Mouse (Mus musculus) embryonic facial prominence, embryonic 13.5 days (tissue): ENCODE measurements around the gene Wfdc15b. TPM values are rescaled to one million over a fixed set of nuclear protein-coding genes. Genes with fewer than 3 reads are reported as not detected.
"Not testable (repeated sequence)": the region's sequence is repeated elsewhere in the genome, so short reads cannot be mapped to it uniquely, and the experiment has no call there.

Source experiments
- ATAC-seq: fragments of 200-750 bp; cut with Nextera tagmentation; 2 replicates; pipeline ENCODE4 v1.8.0; 2017; ENCODE audit warnings: low read depth; ENCODE audit not compliant: insufficient number of reproducible peaks, insufficient read depth, low FRiP score, low TSS enrichment
- H3K27ac ChIP-seq: fragments of 300-500 bp; sonication (generic); 2 replicates; pipeline ENCODE4 v1.5.1; 2015; ENCODE audit warnings: moderate library complexity, mild to moderate bottlenecking, inconsistent platforms
- H3K27me3 ChIP-seq: fragments of 300-500 bp; sonication (generic); 2 replicates; pipeline ENCODE4 v1.6.1; 2015; ENCODE audit warnings: mild to moderate bottlenecking, inconsistent platforms
- H3K36me3 ChIP-seq: fragments of 300-500 bp; sonication (generic); 2 replicates; pipeline ENCODE4 v1.6.1; 2015; ENCODE audit warnings: mild to moderate bottlenecking, inconsistent platforms
- H3K4me1 ChIP-seq: fragments of 300-500 bp; sonication (generic); 2 replicates; pipeline ENCODE4 v1.6.1; 2015; ENCODE audit warnings: inconsistent platforms
- H3K4me2 ChIP-seq: fragments of 300-500 bp; sonication (generic); 2 replicates; pipeline ENCODE4 v1.6.1; 2015; ENCODE audit warnings: moderate library complexity, mild to moderate bottlenecking, inconsistent platforms
- H3K4me3 ChIP-seq: fragments of 300-500 bp; sonication (generic); 2 replicates; pipeline ENCODE4 v1.5.1; 2015; ENCODE audit warnings: mild to moderate bottlenecking, inconsistent platforms
- H3K9ac ChIP-seq: fragments of 300-500 bp; sonication (generic); 2 replicates; pipeline ENCODE4 v1.6.1; 2015; ENCODE audit warnings: mild to moderate bottlenecking, inconsistent platforms
- H3K9me3 ChIP-seq: fragments of 300-500 bp; sonication (generic); 2 replicates; pipeline ENCODE4 v1.6.1; 2016; ENCODE audit warnings: inconsistent platforms
- WGBS: fragments of 180-500 bp; shearing (Covaris S2); methylation state at CpG from one replicate; pipeline ENCODE4 v1.1.7; 2015; ENCODE audit warnings: mixed read lengths; 5-methylcytosine and 5-hydroxymethylcytosine counted together
- polyA plus RNA-seq: library from polyadenylated mRNA; unstranded; fragments of >200 nt; fragmentation: Nextera tagmentation; extraction: Ambion mirVana; gene quantifications from 2 replicates; pipeline ENCODE4 v1.2.1, GENCODE M21; 2015

The Wfdc15b gene
- polyA plus RNA-seq, result not detected in 2 replicates

- Histone ChIP-seq H3K27me3 (no peaks in the 10 kb centered on the region), H3K27ac (no peak within 1 kb of the TSS), H3K36me3 (no peaks in the 10 kb centered on the region), H3K4me2 (no peak within 1 kb of the TSS), H3K4me3 (no peak within 1 kb of the TSS), H3K9me3 (no peaks in the 10 kb centered on the region), H3K9ac (no peak within 1 kb of the TSS), H3K4me1 (no peaks in the 10 kb centered on the region)
- 76% methylated on average over 11 of the region's 11 CpGs for WGBS
- no peak for ATAC-seq
Measured at GRCm38 (mm10) chr2:164221522-164221921, at the start of gene Wfdc15b. Gene Wfdc15b, minus strand, starts transcription at chr2:164221660.

- H3K4me1 ChIP-seq, H3K27me3 ChIP-seq, ATAC-seq, H3K9me3 ChIP-seq, H3K4me2 ChIP-seq, H3K9ac ChIP-seq, H3K36me3 ChIP-seq, H3K4me3 ChIP-seq, H3K27ac ChIP-seq: not testable (repeated sequence)
- WGBS, result 80% methylated on average over 1 of the region's 1 CpGs
Measured at GRCm38 (mm10) chr2:164256540-164256939, 35.1 kb upstream of the Wfdc15b start, which contains the start of gene Svs3b. Gene Svs3b, minus strand, starts transcription at chr2:164256640.

GRCm38 (mm10) chr2:164238366-164238765 lies 16.9 kb upstream of the Wfdc15b start, which contains the start of gene Svs2:
Gene Svs2, minus strand, starts transcription at chr2:164238466.
- Histone ChIP-seq H3K4me1 (no peaks in the 10 kb centered on the region), H3K36me3 (no peaks in the 10 kb centered on the region), H3K4me2 (no peak within 1 kb of the TSS), H3K9ac (no peak within 1 kb of the TSS), H3K4me3 (no peak within 1 kb of the TSS), H3K27me3 (no peaks in the 10 kb centered on the region), H3K9me3 (no peaks in the 10 kb centered on the region), H3K27ac (no peak within 1 kb of the TSS)
- ATAC-seq, result no peak
- WGBS, result 81% methylated on average over 3 of the region's 3 CpGs

GRCm38 (mm10) chr2:164232671-164233070 lies 11.2 kb upstream of the Wfdc15b start:
- Histone ChIP-seq H3K4me2 (no peak overlapping the region), H3K9me3 (no peaks in the 10 kb centered on the region), H3K36me3 (no peaks in the 10 kb centered on the region), H3K4me1 (no peaks in the 10 kb centered on the region), H3K9ac (no peak overlapping the region), H3K4me3 (no peak overlapping the region), H3K27me3 (no peaks in the 10 kb centered on the region), H3K27ac (no peak overlapping the region)
- no peak for ATAC-seq
- WGBS, result 91% methylated on average over 8 of the region's 8 CpGs

GRCm38 (mm10) chr2:164228361-164229070 lies 7.1 kb upstream of the Wfdc15b start:
- ATAC-seq, result no peak
- 86% methylated on average over 8 of the region's 8 CpGs for WGBS
- H3K4me3 ChIP-seq, result no peak overlapping the region

GRCm38 (mm10) chr2:164219295-164219694 lies 2.2 kb downstream of the Wfdc15b start:
- Histone ChIP-seq H3K4me3 (no peak overlapping the region), H3K27ac (no peak overlapping the region), H3K9me3 (no peaks in the 10 kb centered on the region), H3K4me2 (no peak overlapping the region), H3K9ac (no peak overlapping the region), H3K4me1 (no peaks in the 10 kb centered on the region), H3K36me3 (no peaks in the 10 kb centered on the region), H3K27me3 (no peaks in the 10 kb centered on the region)
- WGBS, result 89% methylated on average over 9 of the region's 9 CpGs
- ATAC-seq, result no peak

More at GRCm38 (mm10) chr2:164228361-164229070, 7.1 kb upstream of the Wfdc15b start:
- no peaks in the 10 kb centered on the region for H3K36me3 ChIP-seq
- no peaks in the 10 kb centered on the region for H3K4me1 ChIP-seq
- H3K9ac ChIP-seq, result no peak overlapping the region
- H3K4me2 ChIP-seq, result no peak overlapping the region
- H3K27ac ChIP-seq, result no peak overlapping the region
- H3K9me3 ChIP-seq, result no peaks in the 10 kb centered on the region
- no peaks in the 10 kb centered on the region for H3K27me3 ChIP-seq

GRCm38 (mm10) chr2:164212711-164213110 lies 8.7 kb downstream of the Wfdc15b start:
- H3K9ac ChIP-seq, result no peak overlapping the region

GRCm38 (mm10) chr2:164210892-164211291 lies 10.6 kb downstream of the Wfdc15b start:
- Histone ChIP-seq H3K27me3 (no peaks in the 10 kb centered on the region), H3K9ac (no peak overlapping the region), H3K4me2 (no peak overlapping the region), H3K4me1 (no peaks in the 10 kb centered on the region), H3K4me3 (no peak overlapping the region), H3K9me3 (peaks cover 2% of the 10 kb centered on the region; the same call in 1 of the 2 replicates), H3K27ac (no peak overlapping the region), H3K36me3 (no peaks in the 10 kb centered on the region)
- ATAC-seq, result no peak
- 86% methylated on average over 4 of the region's 4 CpGs for WGBS

More at GRCm38 (mm10) chr2:164212711-164213110, 8.7 kb downstream of the Wfdc15b start:
- Histone ChIP-seq H3K4me2 (no peak overlapping the region), H3K36me3 (no peaks in the 10 kb centered on the region), H3K27ac (no peak overlapping the region), H3K27me3 (no peaks in the 10 kb centered on the region), H3K9me3 (peaks cover 2% of the 10 kb centered on the region; the same call in 1 of the 2 replicates), H3K4me3 (no peak overlapping the region), H3K4me1 (no peaks in the 10 kb centered on the region)
- no peak for ATAC-seq
- whole genome bisulfite sequencing, result 89% methylated on average over 5 of the region's 5 CpGs

- H3K27me3 ChIP-seq, result no peaks in the 10 kb centered on the region
- ATAC-seq, result no peak
- H3K4me3 ChIP-seq, result no peak overlapping the region
- no peak overlapping the region for H3K4me2 ChIP-seq
- no peaks in the 10 kb centered on the region for H3K4me1 ChIP-seq
- 78% methylated on average over 4 of the region's 4 CpGs for WGBS
- H3K9me3 ChIP-seq, result peaks cover 2% of the 10 kb centered on the region; the same call in 1 of the 2 replicates
- H3K9ac ChIP-seq, result no peak overlapping the region
- H3K36me3 ChIP-seq, result no peaks in the 10 kb centered on the region
- H3K27ac ChIP-seq, result no peak overlapping the region
Measured at GRCm38 (mm10) chr2:164206676-164207075, 14.8 kb downstream of the Wfdc15b start.

GRCm38 (mm10) chr2:164206011-164206410 lies 15.4 kb downstream of the Wfdc15b start:
- not testable (repeated sequence) for H3K4me3 ChIP-seq, H3K9me3 ChIP-seq, ATAC-seq, H3K4me2 ChIP-seq, H3K27me3 ChIP-seq, H3K27ac ChIP-seq, H3K9ac ChIP-seq, H3K36me3 ChIP-seq, H3K4me1 ChIP-seq
- WGBS, result 90% methylated on average over 10 of the region's 10 CpGs

- Histone ChIP-seq H3K27me3 (no peaks in the 10 kb centered on the region), H3K4me1 (no peaks in the 10 kb centered on the region), H3K4me3 (no peak within 1 kb of the TSS), H3K4me2 (no peak within 1 kb of the TSS), H3K27ac (no peak within 1 kb of the TSS), H3K36me3 (no peaks in the 10 kb centered on the region), H3K9me3 (no peaks in the 10 kb centered on the region), H3K9ac (no peak within 1 kb of the TSS)
- no peak for ATAC-seq
- 73% methylated on average over 20 of the region's 20 CpGs for whole genome bisulfite sequencing
Measured at GRCm38 (mm10) chr2:164199626-164200327, 21.7 kb downstream of the Wfdc15b start, which contains the start of gene Wfdc15a. Gene Wfdc15a, minus strand, starts transcription at chr2:164200130.

GRCm38 (mm10) chr2:164196700-164196990 lies 24.8 kb downstream of the Wfdc15b start:
- Histone ChIP-seq H3K4me3 (no peak overlapping the region), H3K27ac (no peak overlapping the region), H3K9me3 (no peaks in the 10 kb centered on the region), H3K9ac (no peak overlapping the region), H3K4me1 (no peaks in the 10 kb centered on the region), H3K27me3 (no peaks in the 10 kb centered on the region), H3K4me2 (no peak overlapping the region), H3K36me3 (no peaks in the 10 kb centered on the region)
- 78% methylated on average over 5 of the region's 5 CpGs for WGBS
- no peak for ATAC-seq
